Mouse (Mus musculus) cerebellum, postnatal 10 days (tissue): ENCODE data around the gene Borcs7.

Source experiments
- DNase-seq, 2 experiments: peaks; one replicate each; pipeline ENCODE4 v3.0.0; 2021; ENCODE audit warnings: mixed read lengths in 2 of 2

The Borcs7 gene

DNA sequence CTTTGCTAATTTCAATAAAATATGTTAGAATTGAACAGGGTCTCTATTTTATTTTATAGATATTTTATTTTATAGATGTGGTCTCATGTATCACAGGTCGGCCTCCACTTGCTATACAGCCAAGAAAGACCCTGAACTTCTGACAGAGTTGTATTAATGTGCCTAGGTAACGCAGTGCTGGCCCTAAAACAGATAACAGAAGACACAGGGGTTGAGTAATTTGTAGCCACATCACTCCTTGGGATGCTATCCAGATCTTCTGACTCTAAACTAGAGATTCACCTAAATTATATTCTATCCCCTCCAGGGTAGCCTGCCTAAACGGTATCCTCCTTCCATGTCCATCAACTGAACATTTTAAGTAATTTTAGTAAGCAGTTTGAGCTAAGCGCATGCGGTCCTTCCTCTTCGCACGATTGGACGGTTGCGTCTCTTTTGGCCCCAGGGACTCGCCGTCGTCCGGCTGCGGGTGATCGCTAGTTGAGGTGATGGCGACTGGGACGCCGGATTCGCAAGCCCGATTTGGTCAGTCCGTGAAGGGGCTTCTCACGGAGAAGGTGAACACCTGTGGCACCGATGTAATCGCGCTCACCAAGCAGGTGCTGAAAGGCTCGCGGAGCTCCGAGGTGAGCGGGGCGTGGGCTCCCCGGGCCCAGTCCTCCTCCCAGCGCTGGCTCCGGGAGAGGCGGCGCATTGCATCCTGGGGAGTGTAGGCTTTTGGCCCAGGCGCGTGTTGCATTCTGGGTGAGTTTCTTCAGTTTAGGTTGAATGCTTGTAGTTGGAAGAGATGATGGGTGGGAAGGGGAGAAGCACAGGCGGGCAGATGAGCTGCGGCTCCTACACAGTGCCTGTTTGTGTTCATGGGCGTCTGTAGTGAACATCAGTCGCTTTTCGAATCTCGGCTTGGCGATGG, at the start of gene Borcs7:
Gene Borcs7 (plus strand): TSS at position 447 of the 913 bp plus-strand sequence.
- DNase-seq: peak; percentile 91 to 94

DNA sequence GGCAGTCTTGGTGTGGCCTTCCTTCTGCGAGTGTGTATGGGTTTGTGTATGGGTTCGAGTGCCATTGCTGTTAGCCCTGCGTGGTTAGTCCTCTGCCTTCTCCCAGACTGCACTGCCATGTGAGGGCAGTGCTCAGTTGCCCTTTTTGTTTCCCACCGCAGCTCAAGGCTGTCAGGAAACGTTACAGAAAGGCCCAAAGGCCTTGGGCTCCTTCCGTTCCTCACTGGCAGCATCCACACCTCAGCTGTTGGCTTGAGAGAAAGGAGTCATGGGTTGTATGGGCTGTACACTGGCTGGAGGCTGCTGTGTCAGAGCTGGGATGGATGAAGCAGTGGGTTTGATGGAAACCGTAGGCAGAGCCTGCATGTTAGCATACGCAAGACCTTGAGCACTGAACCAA, 48.9 kb upstream of the Borcs7 start:
- DNase-seq: no peak

DNA sequence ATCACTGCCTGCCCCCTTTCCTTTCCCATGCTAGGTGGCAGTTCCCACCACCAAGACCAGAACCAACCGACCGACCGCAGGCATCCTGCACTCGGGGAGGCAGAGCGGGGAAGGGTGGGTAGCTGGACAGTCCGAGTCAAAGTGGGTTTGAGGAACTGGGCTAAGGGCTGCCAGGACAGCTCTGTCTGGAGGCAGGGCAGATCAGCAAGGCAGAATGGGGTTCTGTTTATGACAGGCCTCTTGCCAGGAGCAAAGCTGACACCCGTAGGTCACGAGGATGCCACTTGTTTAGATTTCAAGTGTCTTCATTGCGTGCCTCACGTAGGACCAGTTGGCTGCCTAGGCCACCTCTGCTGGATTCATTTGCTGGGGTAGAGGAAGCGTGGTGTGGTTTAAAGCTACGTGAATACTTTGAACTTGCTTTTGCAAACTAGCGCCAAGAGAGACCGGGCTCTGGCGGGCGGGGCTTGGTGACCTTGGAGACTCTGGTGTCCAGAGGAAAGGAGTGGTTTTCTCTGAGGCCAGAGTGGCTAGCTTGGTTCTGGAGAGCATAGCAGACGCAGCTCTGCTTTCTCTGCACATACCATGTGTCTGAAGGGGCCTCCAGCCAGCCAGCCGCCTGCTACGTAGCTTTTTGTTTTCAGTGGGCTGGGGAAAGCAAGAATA, 48.2 kb upstream of the Borcs7 start:
- peak; percentile 36 to 41 for DNase-seq

DNA sequence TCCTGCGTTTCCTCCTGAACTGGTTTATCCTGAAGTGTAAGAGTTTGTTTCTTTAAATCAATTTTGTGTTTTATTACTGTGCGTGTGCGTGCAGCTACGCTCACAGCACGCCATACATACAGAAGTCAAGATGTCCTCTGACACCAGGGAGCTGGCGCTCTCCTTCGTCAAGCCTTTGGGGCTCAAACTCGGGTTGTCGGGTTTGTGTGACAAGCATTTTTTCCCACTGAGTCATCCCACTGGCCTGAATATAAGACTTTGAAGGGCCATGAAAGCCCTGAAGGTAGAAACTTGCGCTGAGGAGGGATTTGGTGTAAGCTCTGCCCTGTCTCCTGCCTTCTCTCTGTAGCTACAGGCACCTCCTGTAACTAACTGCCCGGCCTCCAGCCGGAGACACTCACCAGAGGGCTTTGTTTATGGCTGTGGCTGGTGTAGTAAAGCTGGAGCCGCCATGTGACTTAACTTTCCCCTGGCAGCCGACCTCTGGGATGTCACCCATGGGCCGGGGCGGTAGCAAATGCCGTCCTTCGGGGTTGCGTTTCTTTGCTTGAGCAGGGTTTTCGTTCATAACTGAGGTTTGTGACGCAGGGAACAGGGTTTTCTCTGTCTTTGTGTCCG, 47.5 kb upstream of the Borcs7 start:
- DNase-seq: no peak

DNA sequence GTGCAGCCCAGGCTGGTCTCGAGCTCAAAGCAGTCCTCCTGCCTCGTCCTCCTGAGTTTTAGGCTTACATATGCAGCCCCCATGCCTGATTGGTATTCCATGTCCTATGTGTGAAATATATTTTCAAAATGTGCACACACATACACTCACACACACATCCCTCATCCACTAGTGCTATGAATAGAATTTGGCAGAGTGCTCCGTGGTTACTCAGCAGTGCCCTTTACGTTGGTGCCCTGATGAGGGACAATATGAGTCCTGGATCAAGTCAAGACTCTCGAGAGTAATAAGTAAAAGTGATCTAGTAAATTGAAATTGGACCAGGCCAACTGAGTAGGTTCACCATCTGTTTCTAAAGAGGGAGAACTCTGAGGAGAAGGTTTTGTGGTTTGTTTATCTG, 46.5 kb upstream of the Borcs7 start:
- DNase-seq: no peak

DNA sequence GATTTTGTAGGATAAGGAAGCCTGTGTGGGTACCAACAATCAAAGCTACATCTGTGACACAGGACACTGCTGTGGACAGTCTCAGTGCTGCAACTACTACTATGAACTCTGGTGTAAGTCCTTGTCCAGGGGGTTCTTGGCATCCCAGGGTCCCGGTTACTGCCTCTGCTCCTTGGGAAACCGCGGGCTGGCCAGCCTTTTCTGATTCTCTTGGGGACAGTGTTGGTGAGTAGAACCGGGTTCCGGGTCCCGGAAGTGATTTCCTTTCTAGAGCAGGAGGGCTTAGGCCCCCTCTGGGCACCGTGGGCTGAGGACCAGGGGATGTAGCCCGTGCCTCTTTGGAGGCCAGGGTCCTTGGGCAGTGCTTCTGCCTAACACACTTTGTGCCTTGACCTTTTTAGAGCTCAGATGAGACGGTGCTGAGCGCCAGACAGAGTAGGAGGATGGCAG, 45.3 kb upstream of the Borcs7 start:
- DNase-seq: no peak

DNA sequence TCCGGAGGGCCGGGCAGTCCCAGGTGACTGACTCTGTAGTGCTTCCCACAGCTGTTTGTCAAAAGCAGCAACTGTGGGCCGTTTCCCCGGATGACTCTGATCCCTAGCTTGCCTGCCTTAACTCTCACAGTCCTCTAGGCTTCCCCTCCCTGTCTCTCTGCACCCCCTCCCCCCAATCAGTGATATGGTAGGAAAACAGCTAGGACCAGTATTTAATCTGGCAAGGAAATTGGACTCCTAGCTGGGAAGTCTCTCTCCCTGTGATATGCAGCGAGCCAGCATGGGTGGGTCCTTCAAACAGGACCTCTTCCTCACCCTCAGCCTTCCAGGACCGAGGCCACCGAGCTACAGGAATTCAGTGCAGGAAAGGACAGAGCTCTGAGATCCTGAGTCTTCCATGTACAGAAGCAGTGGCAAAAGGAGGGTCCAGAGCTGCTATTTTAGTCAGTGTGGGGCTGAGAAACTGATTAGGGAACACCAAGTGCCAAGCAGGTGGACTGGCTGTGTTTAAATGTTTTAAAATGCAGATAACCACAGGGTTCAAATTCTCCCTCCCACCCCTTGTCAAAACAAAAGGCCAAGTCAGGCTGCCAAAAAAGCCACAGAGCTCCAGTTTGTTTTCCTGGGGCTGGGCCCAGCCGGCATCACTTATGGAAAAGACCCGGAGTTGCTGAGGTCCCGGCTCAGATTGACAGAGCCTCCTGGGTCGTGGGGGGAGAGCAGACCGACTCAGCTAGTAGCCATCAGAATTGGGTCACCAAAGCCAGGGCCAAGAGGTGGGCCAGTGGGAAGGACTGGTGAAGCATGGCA, 44.7 kb upstream of the Borcs7 start:
- peak; percentile 43 to 52 for DNase-seq

DNA sequence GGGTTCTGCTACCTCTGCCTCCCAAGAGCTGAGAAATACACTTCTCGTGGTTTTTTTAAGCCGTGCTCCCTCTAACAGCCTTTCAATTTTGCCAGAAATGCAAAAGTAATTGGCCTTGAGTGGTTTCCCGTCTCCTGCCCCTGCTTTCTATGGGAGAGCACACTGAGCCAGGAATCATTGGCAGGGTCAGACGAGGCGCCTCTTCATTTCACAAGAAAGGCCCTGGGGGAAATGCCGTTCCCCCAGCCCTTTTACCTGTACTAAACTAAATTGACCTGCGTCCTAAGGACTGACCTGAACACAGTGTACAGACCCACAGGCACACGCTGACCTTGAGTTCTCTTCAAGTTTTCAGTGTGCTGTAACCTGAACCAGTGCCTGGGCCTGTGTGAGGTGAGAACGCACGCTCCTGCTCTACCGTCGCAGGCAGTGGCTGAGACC, 43.6 kb upstream of the Borcs7 start:
- no peak for DNase-seq

DNA sequence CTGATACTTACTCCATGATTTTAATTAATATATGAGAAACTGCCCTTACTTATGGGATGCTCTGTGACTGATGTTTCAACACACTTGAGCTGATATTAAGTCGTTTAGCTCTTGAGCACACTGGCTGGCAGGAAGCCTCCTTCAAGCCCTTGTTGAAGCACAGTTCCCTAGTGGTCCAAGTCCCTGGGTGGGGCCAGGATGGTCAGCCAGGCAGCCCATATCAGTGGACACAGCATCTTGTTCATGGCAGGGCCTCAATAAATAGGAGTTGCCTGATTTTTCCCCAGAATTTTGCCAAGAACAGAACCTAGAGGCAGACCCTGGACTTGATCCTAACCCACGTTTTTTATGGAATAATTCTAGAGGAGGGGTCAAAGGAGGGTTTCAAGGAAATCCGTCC, 42.5 kb upstream of the Borcs7 start:
- no peak for DNase-seq

DNA sequence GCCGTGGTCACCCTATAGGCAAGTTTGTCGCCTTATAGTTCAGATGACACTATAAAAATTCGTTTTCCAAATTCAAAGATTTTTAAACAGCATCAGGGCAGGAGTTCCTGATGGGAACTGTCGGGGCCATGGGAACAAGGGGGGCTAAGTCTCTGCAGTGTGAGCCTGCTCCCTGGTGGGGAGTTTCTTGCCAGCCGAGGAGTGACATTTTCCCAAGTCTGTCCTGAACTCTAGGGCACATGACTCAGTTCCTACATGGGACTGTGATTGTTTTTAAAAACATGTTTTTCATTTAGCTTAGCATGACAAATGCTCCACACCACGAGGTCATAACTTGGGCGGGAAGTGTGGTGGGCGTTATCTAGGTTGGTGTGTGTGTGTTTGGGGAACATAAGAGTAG, 41.9 kb upstream of the Borcs7 start:
- DNase-seq: no peak

DNA sequence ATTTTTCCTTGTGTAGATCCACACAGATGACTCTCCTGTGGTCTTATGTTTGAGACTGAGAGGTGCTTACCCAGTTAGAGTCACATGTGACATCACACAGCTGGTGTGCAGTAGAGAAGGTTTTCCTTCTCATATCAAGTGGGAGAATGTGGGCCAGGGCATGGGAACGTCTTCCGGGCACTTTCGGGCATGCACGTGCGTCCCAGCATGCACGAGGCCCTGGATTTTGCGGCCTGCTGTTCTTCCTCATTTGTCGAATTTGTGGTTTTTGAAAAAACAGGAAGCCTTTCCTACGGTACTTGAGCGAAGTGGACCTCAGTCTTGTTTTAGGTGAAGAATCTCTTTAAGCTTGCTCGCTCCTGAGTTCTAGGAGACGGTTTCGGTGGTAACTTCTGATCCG, 41.1 kb upstream of the Borcs7 start:
- no peak for DNase-seq

DNA sequence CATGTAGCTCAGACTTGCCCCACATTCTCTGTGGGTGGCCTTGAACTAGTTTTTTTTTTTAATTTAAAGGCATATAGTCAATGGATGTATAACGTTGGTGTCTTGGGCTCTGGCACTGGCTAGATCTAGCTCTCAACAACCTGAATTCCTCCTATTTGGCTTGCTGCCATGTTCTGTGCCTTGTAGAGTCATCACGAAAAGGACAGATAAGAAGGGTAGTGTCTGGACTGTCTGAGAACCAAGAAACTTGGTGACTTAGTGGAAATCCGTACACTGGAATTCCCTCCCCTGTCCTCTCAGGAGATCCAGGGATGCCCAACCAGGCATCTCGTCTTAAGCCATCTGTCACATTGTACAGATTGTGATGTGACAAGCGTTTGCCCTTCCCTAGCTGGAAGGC, 36.5 kb upstream of the Borcs7 start:
- no peak for DNase-seq

DNA sequence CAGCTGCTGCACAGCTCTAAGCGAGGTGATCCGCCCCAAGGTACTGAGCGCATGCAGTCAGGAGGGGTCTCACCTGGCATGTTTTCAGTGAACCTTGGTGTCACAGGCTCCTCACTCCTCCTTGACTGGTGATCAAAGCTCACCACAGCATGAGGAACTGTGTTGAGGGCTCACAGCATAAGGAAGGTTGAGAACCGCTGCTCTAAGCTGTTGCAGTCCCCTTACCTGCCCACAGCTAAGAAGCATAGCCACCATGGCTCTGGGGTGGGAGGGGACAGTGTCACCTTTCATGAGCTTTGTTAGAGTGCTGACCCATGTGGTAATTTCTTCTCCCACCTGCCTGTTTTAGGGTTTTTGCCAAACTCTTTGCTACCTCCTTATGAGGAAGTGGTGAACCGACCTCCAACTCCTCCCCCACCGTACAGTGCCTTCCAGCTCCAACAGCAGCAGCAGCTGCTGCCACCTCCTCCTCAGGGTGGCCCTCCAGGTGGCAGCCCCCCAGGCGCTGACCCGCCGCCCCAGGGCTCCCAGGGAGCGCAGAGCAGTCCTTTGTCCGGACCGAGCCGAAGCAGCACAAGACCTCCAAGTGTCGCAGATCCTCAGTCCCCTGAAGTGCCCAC, 36.0 kb upstream of the Borcs7 start:
- DNase-seq: no peak

DNA sequence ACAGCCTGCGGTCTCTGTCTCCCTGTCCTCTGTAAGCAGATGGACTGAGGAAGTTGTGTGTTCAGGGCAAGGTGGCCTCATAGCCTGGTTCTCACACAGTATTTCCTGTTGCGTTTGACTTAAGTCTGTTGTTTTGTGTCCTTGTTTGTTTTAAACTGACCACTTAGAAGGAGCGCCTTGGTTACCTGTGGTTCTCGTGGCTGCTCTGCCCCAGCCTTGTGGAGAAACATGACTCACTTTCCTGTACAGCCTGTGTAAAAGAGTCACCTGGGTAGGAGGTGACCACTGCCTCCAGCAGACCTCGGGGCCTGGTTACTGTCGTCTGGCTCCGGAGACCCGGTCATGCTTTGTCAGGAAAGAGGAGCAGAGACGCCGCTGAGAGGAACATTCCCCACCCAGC, 34.1 kb upstream of the Borcs7 start:
- no peak for DNase-seq

DNA sequence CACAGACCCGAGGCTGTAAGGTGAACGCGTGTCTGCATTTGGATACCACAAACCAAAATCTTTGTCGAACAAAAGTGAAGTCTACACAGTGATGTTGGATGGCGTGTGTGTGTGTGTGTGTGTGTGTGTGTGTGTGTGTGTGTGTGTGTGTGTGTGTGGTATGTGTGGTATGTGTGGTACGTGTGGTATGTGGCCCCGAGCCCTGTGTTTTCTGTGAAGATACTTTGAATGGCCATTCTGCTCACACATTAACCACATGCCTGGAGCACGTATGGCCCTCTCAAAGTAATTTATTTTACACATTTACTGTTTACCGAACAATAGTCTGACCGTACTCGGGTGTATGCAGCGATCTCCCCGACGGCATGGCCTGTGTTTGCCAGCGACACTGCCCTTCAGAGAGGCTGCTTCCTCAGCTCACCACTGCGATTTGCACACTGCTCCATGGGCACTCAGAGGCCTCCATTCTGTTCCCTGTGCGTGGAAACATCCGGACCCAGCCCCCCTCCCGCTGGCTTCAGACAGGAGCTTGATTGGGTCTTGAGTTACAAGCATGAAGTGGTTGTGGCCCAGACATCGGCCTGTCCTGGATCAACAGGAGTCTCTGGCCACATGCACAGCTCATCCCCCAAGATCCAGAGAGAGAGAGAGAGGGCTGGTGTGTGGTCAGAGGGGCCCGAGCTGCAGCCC, 33.4 kb upstream of the Borcs7 start:
- no peak for DNase-seq

DNA sequence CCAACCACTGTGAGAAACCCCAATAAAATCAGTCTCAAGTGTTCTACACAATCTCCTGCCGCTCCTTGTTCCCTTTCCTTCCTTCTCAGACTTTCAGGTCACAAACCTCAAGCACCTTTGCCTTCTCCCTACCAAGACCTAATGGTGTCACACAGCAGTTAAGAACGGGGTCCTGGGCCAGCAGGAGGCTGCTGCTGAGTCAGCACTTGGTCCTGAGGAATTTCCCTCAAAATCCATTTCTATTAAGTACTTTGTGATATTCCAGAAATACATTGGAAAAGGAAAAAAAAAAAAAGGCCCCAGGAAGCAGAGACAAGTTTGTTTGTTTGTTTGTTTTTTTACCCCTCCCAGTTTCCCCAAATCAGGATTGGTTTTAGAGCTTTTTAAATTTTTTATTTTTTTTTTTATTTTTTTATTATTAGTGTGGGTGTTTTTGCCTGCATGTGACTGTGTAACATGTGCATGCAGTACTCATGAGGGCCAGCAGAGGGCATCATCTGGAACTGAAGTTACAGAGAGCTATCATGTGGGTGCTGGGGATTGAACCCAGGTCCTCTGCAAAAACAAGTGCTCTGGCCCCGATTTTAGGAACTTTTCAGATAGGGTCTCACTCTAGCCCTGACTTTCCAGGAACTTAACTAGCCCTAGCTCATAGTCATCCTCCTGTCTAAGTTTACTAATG, 32.2 kb upstream of the Borcs7 start:
- peak; percentile 48 to 61 for DNase-seq

DNA sequence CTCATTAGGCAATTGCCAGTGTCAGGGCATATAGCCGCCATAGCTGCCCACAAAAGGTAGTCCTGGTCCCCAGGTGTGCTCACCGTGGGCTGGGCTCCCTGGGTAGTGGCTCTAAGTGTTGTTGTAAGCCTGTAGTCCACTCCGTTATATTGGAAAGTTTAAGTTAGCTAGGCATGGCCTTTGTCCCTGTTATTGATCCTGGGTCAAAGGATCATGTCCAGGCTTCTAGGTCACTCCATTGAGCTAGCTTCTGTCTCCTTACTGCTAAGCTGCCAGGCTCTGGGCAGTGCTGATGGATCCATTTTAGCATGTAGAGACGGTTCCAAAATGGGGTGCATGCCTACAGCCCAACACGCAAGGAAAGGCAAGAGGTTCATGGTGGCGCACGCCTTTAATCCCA, 31.4 kb upstream of the Borcs7 start:
- no peak for DNase-seq

DNA sequence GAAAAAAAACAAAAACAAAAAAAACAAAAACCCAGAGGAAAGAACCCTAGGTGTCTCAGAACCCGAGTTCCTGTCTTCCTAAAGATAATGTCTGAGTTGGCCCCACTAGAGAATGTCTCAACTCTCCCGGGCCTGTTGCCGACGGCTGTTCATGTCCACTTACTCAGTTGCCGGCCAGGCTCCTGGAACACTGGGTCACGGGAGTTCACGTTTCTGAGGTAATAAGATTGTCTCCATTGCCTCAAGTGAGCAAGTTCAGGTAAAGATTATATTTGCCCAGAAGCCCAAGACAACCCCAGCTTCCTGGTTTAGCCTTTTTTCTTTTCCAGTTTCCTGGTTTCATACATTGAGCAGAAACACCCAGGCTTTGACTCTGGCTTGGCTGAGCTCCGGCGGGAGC, 30.9 kb upstream of the Borcs7 start:
- no peak for DNase-seq

DNA sequence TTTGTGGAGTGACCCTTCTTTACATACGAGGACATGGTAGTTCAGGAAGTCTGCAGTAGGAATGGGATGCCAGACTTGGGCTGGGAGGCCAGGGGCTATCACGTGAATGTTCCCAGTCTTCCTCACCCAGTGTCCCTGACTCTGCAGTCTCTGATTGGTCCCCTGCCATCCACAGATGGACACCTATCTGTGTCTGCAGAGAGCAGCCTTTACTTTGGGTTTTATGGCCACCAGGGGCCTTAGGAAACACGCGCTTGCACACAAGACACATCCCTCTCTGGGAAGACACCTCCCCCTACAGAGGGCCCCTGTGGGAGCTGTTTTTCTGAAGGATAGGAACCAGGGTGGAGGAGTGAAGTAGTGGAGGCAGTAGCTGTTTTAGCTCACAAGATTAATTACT, 28.2 kb upstream of the Borcs7 start:
- DNase-seq: no peak

DNA sequence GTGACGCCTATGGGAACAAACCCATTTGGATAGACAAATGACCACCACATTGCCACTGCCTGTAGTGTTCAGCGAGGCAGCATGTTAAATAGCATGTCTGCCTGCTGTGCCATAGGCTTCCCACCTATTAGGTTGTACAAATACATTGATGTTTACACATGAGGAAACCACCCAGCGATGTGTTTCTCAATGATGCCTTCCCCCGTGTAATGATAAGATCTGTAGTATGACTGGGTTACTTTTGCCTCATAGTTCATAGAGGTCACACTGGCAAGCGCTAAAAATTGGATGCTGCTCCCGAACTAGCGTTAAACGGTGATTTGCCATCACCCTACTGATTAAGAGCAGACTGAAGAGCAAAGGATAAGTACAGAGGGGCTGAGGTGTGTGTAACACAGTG, 27.5 kb upstream of the Borcs7 start:
- DNase-seq: no peak

DNA sequence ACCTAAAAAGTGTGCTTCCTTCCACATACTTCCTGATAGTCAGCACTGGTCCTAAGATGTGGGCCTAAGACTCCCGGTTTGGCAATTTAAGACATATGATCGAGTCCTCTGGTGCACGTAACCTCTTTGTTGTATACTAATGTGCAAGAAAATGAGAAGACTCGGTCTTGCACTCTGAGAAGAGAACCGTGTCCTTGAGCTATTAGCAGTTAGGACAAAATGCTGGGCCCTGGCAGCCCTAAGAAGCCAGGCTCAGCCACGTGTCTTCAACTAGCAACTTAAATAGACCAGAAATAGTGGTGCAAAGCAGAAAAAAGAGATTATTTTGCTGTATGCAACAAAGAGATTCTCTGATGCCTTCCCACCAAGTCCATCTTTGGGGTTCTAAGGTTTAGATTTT, 26.9 kb upstream of the Borcs7 start:
- DNase-seq: no peak
